Mouse (Mus musculus) 416B (cell line): ENCODE results near the gene Radil.

ENCODE experiments used
- DNase-seq: peaks from one replicate; pipeline ENCODE4 v3.0.0; 2011; ENCODE audit warnings: low read depth

The Radil gene

DNA sequence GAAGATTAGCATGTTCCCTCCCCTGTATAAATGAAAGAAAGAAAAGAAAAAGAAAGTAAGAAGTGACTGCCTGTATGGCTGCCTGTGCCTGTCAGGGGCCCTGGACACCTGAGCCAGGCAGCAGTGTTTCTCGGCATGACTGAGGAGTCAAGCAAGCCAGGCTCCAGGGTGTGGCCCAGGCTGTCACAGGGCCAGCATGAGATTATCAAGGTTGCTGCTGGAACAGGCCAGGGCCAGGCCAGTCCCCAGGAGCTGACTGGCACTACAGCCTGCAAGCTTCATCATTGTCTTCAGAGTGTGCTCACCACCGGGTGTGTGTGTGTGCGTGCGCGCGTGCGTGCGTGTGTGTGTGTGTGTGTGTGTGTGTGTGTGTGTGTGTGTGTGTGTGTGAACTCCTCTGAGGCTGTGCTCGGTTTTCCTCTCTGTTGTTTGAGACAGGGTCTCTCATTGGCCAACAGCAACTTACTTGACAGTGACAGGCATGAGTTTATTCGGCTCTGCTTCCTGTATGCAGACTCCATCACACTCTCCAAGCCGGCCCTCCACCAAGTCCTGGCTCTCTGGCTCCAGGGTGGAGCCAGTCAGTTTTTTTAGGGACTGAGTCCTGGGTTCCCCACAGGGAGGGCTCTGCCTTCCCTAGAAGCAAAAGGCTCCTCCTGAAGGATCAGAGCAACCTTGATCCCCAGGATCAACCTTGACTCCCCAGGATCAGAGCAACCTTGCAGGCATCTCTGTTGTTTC lies 105.9 kb downstream of the Radil start:
- DNase-seq: no peak

DNA sequence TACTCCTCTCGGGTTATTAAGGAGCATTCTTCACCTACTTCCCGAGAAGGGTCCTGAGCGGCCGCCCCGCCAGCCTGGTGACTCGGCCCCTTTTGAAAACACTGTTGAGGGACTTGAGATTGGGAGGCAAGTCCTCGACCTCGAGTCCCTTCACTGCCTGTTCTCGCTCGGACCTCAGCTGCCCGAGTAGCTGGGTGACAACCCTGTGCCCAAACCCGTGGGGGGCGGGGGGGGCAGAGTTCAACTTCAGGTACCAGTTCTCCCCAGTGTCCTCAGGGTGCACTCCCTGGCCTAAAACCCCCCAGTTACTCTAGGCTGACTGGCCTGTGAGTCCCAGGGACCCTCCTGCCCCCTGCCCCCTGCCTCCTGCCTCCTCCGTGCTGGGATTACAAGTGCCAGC lies 106.9 kb downstream of the Radil start:
- no peak for DNase-seq

- DNase-seq: no peak
These were observed 107.4 kb downstream of the Radil start for GRCm38 (mm10) chr5:142443514-142443913.

GRCm38 (mm10) chr5:142442045-142442440 lies 108.9 kb downstream of the Radil start:
- DNase-seq: peak; percentile 39

GRCm38 (mm10) chr5:142441332-142442044 lies 109.4 kb downstream of the Radil start:
- DNase-seq: peak; percentile 62

DNA sequence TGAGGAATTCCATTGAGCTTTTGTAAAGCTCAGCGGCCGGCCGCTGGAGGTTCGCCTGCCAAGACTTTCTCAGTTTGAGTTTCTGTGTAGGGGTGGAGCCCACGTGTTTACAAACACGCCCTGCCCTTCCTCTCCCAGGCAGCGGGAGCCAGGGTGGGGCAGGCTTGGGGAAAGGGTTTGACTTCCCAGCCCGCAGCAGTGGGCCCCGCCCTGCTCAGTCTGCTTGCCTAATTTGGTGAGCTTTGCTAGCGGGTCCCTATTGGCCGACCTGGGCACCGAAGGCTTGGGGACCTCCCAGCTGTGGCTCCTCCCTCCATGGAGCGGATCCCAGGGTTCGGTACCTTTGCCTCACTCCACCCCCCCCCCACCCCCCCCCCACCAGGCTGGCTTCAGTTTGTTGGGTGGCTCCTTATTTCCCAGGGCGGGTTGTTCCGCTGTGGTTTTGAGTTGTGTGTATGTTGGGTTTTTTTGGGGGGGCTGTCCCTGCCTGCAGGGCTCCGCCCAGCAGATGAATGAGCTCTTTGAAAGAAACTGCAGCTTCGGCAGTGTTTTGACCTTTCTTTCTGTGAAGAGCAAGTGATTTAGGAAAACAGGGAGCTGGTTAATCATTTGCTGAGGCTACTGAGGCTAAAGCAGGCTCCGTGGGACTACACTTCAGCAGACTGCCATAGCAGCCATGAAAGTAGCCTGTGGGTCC lies 110.3 kb downstream of the Radil start:
- peak; percentile 99 for DNase-seq

DNA sequence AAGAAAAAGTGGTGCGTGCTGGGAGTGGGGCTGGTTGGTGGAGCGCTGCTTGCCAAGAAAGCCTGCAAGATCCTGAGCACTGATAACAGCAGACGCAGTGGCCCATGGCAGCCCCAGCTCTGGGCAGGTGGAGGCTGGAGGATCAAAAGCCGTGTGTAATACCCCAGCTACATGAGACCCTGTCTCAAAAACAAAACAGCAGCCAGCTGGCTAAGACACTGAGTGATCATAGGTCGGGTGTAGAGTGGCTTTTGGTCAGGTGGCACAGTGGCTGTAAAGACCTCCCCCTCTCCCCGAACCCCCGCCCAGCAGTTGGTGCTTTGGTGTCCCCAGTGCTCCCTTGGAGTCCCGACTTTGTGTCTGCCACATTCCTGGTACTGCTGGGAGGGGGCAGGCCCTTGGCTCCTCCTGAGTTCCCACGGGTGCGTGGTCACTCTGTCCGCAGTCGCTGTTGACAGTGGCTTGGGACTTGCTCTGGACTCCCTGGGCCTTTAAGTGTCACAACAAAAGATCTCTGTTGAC lies 110.9 kb downstream of the Radil start:
- DNase-seq: peak; percentile 48

DNA sequence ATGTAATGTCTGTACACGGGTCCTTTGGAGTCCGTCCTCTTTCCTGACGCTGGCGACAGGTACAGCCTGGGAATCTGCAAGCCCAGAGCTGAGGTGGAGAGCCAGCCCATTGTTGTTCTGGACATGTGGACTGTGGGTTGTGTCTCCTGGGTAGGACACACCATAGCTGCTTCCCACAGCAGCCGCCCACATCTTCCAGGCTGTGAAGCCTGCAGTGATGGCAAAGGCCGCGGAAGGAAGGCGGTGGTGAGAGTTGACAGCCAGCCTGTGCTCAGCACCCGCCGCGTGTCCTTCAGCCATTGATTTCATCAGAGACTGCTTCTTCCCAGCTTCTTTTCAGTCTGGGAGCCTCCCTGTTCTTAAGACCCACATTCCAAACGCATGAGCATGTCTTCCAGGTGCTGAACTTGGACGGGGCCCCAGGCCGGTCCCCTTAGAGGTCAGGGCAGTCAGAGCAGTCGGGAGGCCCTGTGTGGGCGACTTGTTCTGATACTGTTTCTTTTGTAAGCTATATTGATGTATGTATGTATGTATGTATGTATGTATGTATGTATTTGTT lies 112.4 kb downstream of the Radil start:
- DNase-seq: no peak

GRCm38 (mm10) chr5:142435736-142436135 lies 115.2 kb downstream of the Radil start:
- DNase-seq: no peak
